Mouse (Mus musculus) right cerebral cortex, adult 2 months (tissue): ENCODE measurements around the gene Bcl2l15.
"Not testable (repeated sequence)": the region's sequence is repeated elsewhere in the genome, so short reads cannot be mapped to it uniquely, and the experiment has no call there.

ENCODE experiments used
- DNase-seq, 2 experiments: peaks; one replicate each; pipeline ENCODE4 v3.0.0; 2021 to 2022; ENCODE audit warnings: low spot score in 2 of 2

The Bcl2l15 gene

GRCm38 (mm10) chr3:103831146-103831545 is 1.3 kb upstream of the Bcl2l15 start:
- no peak for DNase-seq

- DNase-seq, result no peak
Observed at GRCm38 (mm10) chr3:103834001-103834400, 1.6 kb downstream of the Bcl2l15 start.

- no peak for DNase-seq
Observed at GRCm38 (mm10) chr3:103835272-103835950, 3.0 kb downstream of the Bcl2l15 start.

GRCm38 (mm10) chr3:103835951-103836310 is 3.5 kb downstream of the Bcl2l15 start:
- DNase-seq, result no peak

- no peak for DNase-seq
Observed at GRCm38 (mm10) chr3:103836453-103836852, 4.1 kb downstream of the Bcl2l15 start.

- DNase-seq, result no peak
Observed at GRCm38 (mm10) chr3:103839711-103840110, 7.3 kb downstream of the Bcl2l15 start.

GRCm38 (mm10) chr3:103840195-103840594 is 7.8 kb downstream of the Bcl2l15 start:
- DNase-seq, result not testable (repeated sequence)

GRCm38 (mm10) chr3:103840946-103841345 is 8.5 kb downstream of the Bcl2l15 start:
- DNase-seq, result not testable (repeated sequence)

- DNase-seq, result no peak
Observed at GRCm38 (mm10) chr3:103850644-103851363, 18.4 kb downstream of the Bcl2l15 start.

- peak in 1 of 2 experiments; percentile 15 for DNase-seq
Observed at GRCm38 (mm10) chr3:103851481-103851880, 19.1 kb downstream of the Bcl2l15 start.

GRCm38 (mm10) chr3:103851882-103852281 is 19.5 kb downstream of the Bcl2l15 start:
- DNase-seq, result no peak

- peak; percentile 26 to 31 for DNase-seq
Observed at GRCm38 (mm10) chr3:103852565-103853299, 20.3 kb downstream of the Bcl2l15 start.

- no peak for DNase-seq
Observed at GRCm38 (mm10) chr3:103853804-103854203, 21.4 kb downstream of the Bcl2l15 start.

GRCm38 (mm10) chr3:103857036-103857805 is 24.8 kb downstream of the Bcl2l15 start:
- DNase-seq, result no peak

- no peak for DNase-seq
Observed at GRCm38 (mm10) chr3:103857977-103858563, 25.7 kb downstream of the Bcl2l15 start.

GRCm38 (mm10) chr3:103858881-103859801 is 26.7 kb downstream of the Bcl2l15 start, which contains the start of gene Ptpn22:
Gene Ptpn22, plus strand, starts transcription at chr3:103859795.
- DNase-seq, result no peak

- DNase-seq, result no peak
Observed at GRCm38 (mm10) chr3:103859851-103860391, 27.5 kb downstream of the Bcl2l15 start.

- no peak for DNase-seq
Observed at GRCm38 (mm10) chr3:103862721-103863220, 30.4 kb downstream of the Bcl2l15 start.

GRCm38 (mm10) chr3:103864200-103864599 is 31.8 kb downstream of the Bcl2l15 start:
- no peak for DNase-seq
